Mouse (Mus musculus) embryonic fibroblast, embryonic 13.5 days (primary cell): ENCODE measurements around the gene Csnk2b.

Experiments used
- CTCF ChIP-seq: IDR thresholded peaks from 2 replicates; pipeline ENCODE4 v1.5.1; 2011; ENCODE audit warnings: mild to moderate bottlenecking, control low read depth, low read length, moderate library complexity, borderline replicate concordance; ENCODE audit not compliant: insufficient read depth
- POLR2A ChIP-seq: IDR thresholded peaks from 2 replicates; pipeline ENCODE4 v1.6.1; 2011; ENCODE audit warnings: low read depth, mild to moderate bottlenecking, control low read depth, low read length, moderate library complexity

DNA sequence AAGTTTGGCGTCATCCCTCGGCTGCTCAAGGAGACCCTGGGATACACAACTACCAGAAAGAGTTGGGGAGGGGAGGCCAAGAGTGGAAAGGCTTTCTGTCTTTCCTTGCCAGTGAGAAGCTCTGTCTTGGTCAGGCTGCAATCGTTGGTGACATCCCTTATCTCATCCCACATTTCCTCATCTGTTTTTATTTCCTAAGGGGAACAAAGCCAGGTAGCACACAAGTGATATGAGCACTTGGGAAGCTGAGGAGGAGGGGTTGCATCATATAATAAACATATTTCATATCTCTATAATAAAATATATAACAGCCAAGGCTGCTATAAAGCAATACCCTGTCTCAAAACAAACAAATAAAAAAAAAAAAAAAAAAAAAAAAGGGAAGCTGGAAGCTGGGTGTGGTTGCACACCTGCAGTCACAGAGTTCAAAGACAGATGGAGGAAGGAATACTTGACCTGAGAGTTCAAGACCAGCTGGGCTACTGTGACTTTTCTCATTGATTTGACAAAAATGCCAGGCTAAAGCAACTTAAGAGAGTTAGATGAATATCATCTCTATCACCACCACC lies 37.8 kb downstream of the Csnk2b start:
- TF ChIP-seq CTCF: no peak
- no peak for TF ChIP-seq POLR2A
